Mouse (Mus musculus): Measurements from ENCODE around the gene Pnma1.

Gene Pnma1

DNA sequence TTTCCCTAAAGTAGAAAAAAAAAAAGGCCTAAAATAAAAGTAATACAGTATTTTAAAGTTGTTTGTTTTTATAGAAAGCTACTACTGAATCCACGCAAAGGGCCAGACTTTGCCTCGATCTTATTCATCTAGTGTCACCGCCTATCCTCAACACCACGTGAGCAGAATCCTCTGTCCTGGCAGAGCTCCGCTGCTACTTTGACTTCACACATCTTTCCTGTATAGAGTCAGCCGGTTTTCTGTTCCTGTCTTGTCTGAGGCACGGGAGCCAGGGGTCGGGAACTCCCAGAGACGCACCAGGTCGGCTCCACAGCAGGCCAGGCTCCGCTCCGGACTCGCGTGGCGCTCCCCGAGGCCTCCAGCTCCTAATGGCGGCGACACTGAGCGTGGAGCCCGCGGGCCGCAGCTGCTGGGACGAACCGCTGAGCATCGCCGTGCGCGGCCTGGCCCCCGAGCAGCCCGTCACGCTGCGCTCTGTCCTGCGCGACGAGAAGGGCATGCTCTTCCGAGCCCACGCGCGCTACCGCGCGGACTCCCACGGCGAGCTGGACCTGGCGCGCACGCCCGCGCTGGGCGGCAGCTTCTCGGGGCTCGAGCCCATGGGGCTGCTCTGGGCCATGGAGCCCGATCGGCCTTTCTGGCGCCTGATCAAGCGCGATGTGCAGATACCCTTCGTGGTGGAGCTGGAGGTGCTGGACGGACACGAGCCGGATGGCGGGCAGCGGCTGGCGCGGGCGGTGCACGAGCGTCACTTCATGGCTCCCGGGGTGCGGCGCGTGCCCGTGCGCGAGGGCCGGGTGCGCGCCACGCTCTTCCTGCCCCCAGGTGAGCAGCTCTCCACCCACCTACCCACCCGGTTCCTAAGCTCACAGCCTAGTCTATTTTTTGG, 47.4 kb downstream of the Pnma1 start, which contains the start of gene Acot6:
Gene Acot6 (plus strand): TSS at position 51 of the 889 bp plus-strand sequence.
- peak; percentile 43 for DNase-seq

DNA sequence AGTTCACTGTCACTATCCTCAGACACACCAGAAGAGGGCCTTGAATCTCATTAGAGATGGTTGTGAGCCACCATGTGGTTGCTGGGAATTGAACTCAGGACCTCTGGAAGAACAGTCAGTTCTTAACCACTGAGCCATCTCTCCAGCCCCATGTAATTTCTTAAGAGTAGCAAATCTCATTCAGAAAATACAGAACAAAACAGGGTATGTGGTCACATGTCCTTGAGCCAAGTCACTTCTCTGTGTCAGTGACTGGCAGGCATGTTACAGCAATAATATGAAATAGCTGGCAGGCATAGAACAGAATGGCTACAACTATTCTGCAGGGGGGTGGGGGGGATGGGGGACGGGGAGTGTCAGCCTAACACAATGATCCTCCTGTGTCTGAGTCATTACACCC, 48.2 kb downstream of the Pnma1 start:
- no peak for DNase-seq

DNA sequence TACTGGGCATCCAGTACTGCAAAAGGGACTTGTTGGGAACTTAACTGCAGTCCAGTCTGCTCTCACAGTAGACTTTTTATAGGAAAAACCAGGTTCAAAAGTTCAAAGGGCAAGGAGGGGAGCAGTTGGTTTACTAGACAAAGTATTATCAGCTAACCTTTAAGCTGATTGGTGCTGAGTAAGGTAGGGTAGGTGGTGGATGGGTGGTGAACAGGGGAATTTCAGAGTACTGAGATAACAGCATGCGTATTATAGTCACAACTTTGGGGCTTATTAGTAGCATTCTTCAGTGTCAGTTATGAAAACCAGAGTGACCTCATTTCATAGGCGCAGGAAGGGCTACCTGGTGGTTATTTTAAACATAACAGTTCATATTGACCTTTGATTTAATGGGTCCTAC, 48.7 kb downstream of the Pnma1 start:
- DNase-seq, result no peak
